Mouse (Mus musculus): ENCODE results near the gene C87436. TPM values are rescaled to one million over a fixed set of nuclear protein-coding genes. Genes with fewer than 3 reads are reported as not detected.
"Not testable (repeated sequence)": the region's sequence is repeated elsewhere in the genome, so short reads cannot be mapped to it uniquely, and the experiment has no call there.

The C87436 gene
- total RNA-seq, 2 experiments from 2014 or later = 21.5 to 22.0 TPM

DNA sequence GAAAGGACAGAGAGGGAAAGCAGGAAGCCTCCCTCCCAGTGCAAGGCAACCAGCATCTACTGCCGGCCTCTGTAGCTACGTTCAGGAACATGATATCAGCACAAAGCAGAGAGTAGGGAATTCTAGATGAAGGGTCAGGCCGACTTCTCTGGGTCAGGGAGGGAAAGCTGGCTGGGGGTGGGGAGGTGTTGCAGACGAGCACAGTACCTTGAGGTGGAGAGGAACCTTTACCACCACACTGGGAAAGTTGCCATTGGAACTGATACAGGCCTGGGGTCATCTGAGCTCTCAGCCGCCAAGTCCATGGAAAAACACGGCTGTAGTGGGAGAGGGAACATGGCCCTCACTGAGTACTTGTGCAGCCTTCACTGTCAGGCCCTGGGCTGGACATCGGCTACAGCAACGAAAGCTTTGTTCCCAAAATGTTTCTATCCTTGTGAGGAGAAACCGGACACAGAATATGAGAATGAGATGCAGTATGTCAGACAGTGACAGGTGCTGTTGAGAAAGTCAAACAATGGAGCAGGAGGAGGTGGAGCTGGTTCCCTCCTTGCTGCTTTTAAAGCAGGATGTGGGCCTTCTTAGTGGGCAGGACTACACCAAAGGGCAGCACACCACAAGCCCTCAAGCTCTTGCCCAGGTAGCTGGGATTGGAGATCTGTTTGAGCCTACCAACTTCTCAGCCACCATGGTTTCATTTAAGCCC, 37.4 kb downstream of the C87436 start:
- no peak for DNase-seq (ENCODE audit: low spot score in 2 of 2)
- intact Hi-C loops (cut with DNase I) = no loop called here

- intact Hi-C loops (cut with DNase I) = no loop called here
- no peak for DNase-seq (ENCODE audit: low spot score in 2 of 2)
These were observed 38.8 kb downstream of the C87436 start for GRCm38 (mm10) chr6:86476931-86477330.

GRCm38 (mm10) chr6:86479311-86479710, 41.1 kb downstream of the C87436 start:
- intact Hi-C loops (cut with DNase I) = no loop called here
- no peak for DNase-seq (ENCODE audit: low spot score in 2 of 2)

GRCm38 (mm10) chr6:86479816-86480188, 41.6 kb downstream of the C87436 start:
- DNase-seq (ENCODE audit: low spot score in 2 of 2) = no peak
- intact Hi-C loops (cut with DNase I) = no loop called here

DNA sequence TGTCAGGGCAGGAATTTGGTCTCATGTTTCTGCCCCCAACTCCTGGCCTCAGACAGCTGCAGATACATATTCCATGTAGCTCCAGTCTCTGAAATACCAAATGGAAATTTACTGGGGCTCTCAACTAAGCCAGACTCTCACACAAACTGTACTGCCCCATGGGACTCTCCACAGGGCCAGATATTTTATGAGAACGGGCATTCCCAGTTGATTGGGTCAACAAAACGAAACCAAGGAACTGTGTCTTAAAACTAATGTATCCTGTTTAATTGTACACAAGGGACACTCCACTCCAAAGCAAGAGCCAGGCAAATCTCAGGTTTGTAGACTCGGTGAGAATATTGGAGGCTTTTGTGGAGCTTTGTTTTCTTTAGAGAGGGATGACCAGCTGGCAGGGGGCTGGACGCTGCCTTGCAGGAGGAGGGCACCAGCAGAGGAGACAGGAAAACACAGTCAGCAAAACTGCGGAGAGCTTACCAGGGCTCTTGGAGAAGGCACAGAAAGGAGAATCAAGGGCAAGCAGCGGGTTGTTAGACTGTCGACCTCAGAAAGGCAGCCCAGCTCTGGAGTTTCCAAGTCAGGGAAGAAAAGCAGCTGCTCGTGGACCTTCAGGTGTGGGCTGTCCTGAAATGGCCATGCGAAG, 42.1 kb downstream of the C87436 start:
- DNase-seq (ENCODE audit: low spot score in 2 of 2) = peak in 1 of 2 experiments; percentile 10
- intact Hi-C loops (cut with DNase I) = no loop called here

DNA sequence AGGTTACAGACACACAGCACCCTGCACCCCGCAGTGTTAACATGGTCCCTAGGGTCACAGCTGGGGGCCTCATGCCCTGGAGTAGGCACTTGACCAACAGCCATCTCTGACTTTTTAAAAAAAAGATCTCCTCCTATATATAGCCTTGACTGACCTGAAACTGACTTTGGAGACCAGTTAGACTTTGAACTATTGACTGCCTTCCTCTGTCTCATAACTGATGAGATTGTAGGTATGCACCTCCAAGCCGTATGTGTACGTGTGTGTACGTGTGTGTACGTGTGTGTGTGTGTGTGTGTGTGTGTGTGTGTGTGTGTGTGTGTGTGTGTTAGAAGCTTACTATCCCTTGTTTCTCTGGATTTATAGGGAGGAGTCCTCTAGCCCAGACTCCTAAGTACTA, 43.7 kb downstream of the C87436 start:
- no peak for DNase-seq (ENCODE audit: low spot score in 2 of 2)
- intact Hi-C loops (cut with DNase I) = no loop called here

DNA sequence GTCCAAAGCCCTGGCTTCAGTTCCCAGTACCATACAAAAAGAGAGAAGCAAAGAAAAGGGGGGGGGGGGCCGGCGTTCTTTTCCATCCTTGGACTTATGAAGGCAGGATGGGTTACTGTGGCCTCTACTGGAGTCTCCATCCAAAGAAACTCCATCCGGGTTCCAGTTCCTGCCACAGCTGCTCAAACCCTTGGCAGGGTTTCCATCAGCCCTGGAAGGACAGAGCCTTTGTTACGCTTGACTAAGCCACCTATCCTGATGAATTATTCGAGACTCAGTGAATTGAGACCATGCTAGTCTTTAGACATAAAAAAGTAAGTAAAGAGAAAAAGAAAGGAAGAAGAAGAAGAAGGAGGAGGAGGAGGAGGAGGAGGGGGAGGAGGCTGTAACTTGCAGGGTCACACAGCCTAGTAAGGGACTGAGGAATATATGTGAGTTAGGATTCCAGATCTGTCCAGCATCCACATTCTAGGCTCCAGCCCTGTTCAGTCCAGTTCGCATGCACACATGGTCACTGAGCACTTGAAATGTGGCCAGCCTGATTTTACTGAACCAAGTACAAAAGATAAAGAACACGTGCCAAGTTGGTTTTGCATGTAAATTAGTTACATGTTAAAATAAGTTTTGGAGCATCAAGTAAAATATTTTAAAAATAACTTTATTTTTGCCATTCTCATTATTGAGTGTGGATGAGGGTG, 47.9 kb downstream of the C87436 start:
- intact Hi-C loops (cut with DNase I) = loop anchor here (5.0 kb wide), 1 partner anchor 41 kb away; the partner anchor contains the start of gene Pcbp1
- DNase-seq (ENCODE audit: low spot score in 2 of 2) = no peak

GRCm38 (mm10) chr6:86487358-86488148, 49.4 kb downstream of the C87436 start:
- DNase-seq (ENCODE audit: low spot score in 2 of 2) = peak; percentile 66 to 69
- intact Hi-C loops (cut with DNase I) = loop anchor here (5.0 kb wide), 1 partner anchor 40 kb away; the partner anchor contains the start of gene Pcbp1

DNA sequence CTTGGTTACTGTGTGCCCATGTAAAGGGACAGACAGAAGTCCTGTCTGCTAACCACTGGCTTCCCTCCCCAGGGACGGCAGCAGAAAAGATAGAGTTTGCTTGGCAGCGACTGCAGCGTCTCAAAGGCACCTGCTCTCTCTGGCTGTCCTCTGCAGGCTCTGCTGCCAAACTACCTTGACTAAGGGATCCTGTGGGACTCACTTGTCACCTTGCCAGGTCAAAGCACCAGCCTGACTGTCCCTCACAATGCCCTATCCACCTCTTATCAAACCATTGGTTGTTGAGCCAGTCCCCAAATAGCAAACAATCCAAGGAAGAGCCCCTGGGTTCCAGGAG, 49.9 kb downstream of the C87436 start:
- intact Hi-C loops (cut with DNase I) = loop anchor here (5.0 kb wide), 1 partner anchor 39 kb away; the partner anchor contains the start of gene Pcbp1

GRCm38 (mm10) chr6:86489945-86490344, 51.8 kb downstream of the C87436 start:
- intact Hi-C loops (cut with DNase I) = loop anchor here (5.0 kb wide), 1 partner anchor 37 kb away; the partner anchor contains the start of gene Pcbp1
- DNase-seq (ENCODE audit: low spot score in 2 of 2) = no peak

More for the DNA sequence above, 49.9 kb downstream of the C87436 start:
- no peak for DNase-seq (ENCODE audit: low spot score in 2 of 2)

- intact Hi-C loops (cut with DNase I); DNase-seq (ENCODE audit: low spot score in 2 of 2): not testable (repeated sequence)
These were observed 52.2 kb downstream of the C87436 start for GRCm38 (mm10) chr6:86490413-86490812.

GRCm38 (mm10) chr6:86493469-86494263, 55.5 kb downstream of the C87436 start:
- DNase-seq (ENCODE audit: low spot score in 2 of 2) = no peak
- intact Hi-C loops (cut with DNase I) = no loop called here

GRCm38 (mm10) chr6:86494767-86495166, 56.6 kb downstream of the C87436 start:
- intact Hi-C loops (cut with DNase I) = no loop called here
- no peak for DNase-seq (ENCODE audit: low spot score in 2 of 2)

DNA sequence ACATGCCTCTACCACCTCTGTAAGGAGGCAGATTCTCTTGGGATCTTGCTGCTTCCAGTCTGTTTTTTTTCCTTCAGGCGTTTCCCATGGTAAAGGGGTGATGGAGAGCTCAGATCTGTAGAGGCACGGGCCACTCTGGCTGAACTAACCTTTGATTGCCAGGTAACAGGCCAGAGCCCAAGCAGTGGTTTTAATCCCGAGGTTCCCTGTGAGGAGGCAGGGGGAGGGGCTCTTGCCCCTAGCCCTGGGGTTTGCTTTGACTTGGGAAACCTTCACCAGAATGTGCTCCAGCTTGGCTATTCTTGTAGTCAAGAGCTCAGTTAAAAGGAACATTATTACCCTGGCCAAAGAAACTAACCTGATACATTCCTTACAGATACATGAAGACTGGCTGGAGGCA, 57.5 kb downstream of the C87436 start:
- intact Hi-C loops (cut with DNase I) = no loop called here

GRCm38 (mm10) chr6:86496127-86496526, 58.0 kb downstream of the C87436 start:
- DNase-seq (ENCODE audit: low spot score in 2 of 2) = no peak
- intact Hi-C loops (cut with DNase I) = no loop called here

More for the DNA sequence above, 57.5 kb downstream of the C87436 start:
- no peak for DNase-seq (ENCODE audit: low spot score in 2 of 2)

GRCm38 (mm10) chr6:86496585-86496984, 58.4 kb downstream of the C87436 start:
- no peak for DNase-seq (ENCODE audit: low spot score in 2 of 2)
- intact Hi-C loops (cut with DNase I) = no loop called here

- intact Hi-C loops (cut with DNase I) = no loop called here
These were observed 59.1 kb downstream of the C87436 start for GRCm38 (mm10) chr6:86497071-86497815.

More at GRCm38 (mm10) chr6:86497071-86497815, 59.1 kb downstream of the C87436 start:
- no peak for DNase-seq (ENCODE audit: low spot score in 2 of 2)

Measured in left cerebral cortex, postnatal 36 days (tissue).